Mouse (Mus musculus) heart, embryonic 14.5 days (tissue): ENCODE data around the gene H2-Eb1. TPM values are rescaled to one million over a fixed set of nuclear protein-coding genes. Genes with fewer than 3 reads are reported as not detected.

Source experiments
- ATAC-seq: fragments of 200-750 bp; cut with Nextera tagmentation; 2 replicates; pipeline ENCODE4 v1.8.0; 2017; ENCODE audit warnings: low read depth, moderate TSS enrichment; ENCODE audit not compliant: insufficient number of reproducible peaks, insufficient read depth, low FRiP score
- H3K27ac ChIP-seq, 2 experiments: fragments of 200-500 bp in 1 of 2; fragments of 300-500 bp in 1 of 2; sonication (generic) in 1 of 2; replicated peaks in 1 of 2; 2 replicates each; pipeline ENCODE4 v1.5.1; 2012 to 2014; ENCODE audit warnings: low read depth in 2 of 2, low read length in 2 of 2, control low read depth in 1 of 2, mild to moderate bottlenecking in 1 of 2, mixed read lengths in 1 of 2; ENCODE audit not compliant: control insufficient read depth in 1 of 2, insufficient read depth in 1 of 2
- H3K27me3 ChIP-seq: fragments of 300-500 bp; sonication (generic); 2 replicates; pipeline ENCODE4 v1.6.1; 2014; ENCODE audit warnings: mild to moderate bottlenecking, low read length, control low read depth; ENCODE audit not compliant: control insufficient read depth, insufficient read depth
- H3K36me3 ChIP-seq: fragments of 300-500 bp; sonication (generic); 2 replicates; pipeline ENCODE4 v1.6.1; 2014; ENCODE audit warnings: mild to moderate bottlenecking, control low read depth, low read length, mixed read lengths; ENCODE audit not compliant: control insufficient read depth, insufficient read depth
- H3K4me1 ChIP-seq, 2 experiments: fragments of 200-500 bp in 1 of 2; fragments of 300-500 bp in 1 of 2; sonication (generic) in 1 of 2; 2 replicates each; pipeline ENCODE4 v1.6.1; 2012 to 2014; ENCODE audit warnings: low read length in 2 of 2, control low read depth in 1 of 2, mixed read lengths in 1 of 2; ENCODE audit not compliant: control insufficient read depth in 2 of 2, insufficient read depth in 2 of 2
- H3K4me2 ChIP-seq: fragments of 300-500 bp; sonication (generic); 2 replicates; pipeline ENCODE4 v1.6.1; 2014; ENCODE audit warnings: mild to moderate bottlenecking, low read length
- H3K4me3 ChIP-seq, 2 experiments: fragments of 200-500 bp in 1 of 2; fragments of 300-500 bp in 1 of 2; sonication (generic) in 1 of 2; 2 replicates each; pipeline ENCODE4 v1.5.1; 2012 to 2014; ENCODE audit warnings: low read length in 2 of 2, mild to moderate bottlenecking in 2 of 2, control low read depth in 1 of 2, low read depth in 1 of 2, moderate library complexity in 1 of 2; ENCODE audit not compliant: control insufficient read depth in 1 of 2, insufficient read depth in 1 of 2
- H3K9ac ChIP-seq: fragments of 300-500 bp; sonication (generic); 2 replicates; pipeline ENCODE4 v1.6.1; 2014; ENCODE audit warnings: mild to moderate bottlenecking, low read length
- H3K9me3 ChIP-seq: fragments of 300-500 bp; sonication (generic); 2 replicates; pipeline ENCODE4 v1.6.1; 2016; ENCODE audit warnings: low read length, control low read depth; ENCODE audit not compliant: control insufficient read depth
- WGBS: fragments of 180-500 bp; shearing (Covaris S2); extraction: QIAGEN DNeasy Blood & Tissue Kit; methylation state at CpG from one replicate; pipeline ENCODE4 v1.1.7; 2014; 5-methylcytosine and 5-hydroxymethylcytosine counted together
- polyA plus RNA-seq: library from polyadenylated mRNA; unstranded; fragments of >200 nt; fragmentation: Nextera tagmentation; extraction: Ambion mirVana; gene quantifications from 2 replicates; pipeline ENCODE4 v1.2.1, GENCODE M21; 2014

Gene H2-Eb1
- polyA plus RNA-seq, 1 experiment from 2014 or later: 2.6 TPM

- Histone ChIP-seq H3K27me3 (no peaks in the 10 kb centered on the region), H3K9me3 (no peaks in the 10 kb centered on the region), H3K27ac (no peak overlapping the region), H3K36me3 (no peaks in the 10 kb centered on the region), H3K4me1 (peaks cover 2 to 3% of the 10 kb centered on the region in 2 experiments; a peak in 2 of 4 replicates), H3K4me3 (no peak overlapping the region), H3K9ac (no peak overlapping the region), H3K4me2 (no peak overlapping the region)
- peak; percentile 66; the same call in 1 of the 2 replicates for ATAC-seq
- 16% methylated on average over 8 of the region's 8 CpGs for WGBS
These were observed 14.1 kb upstream of the H2-Eb1 start for GRCm38 (mm10) chr17:34291609-34292008.

- H3K9ac ChIP-seq: no peak overlapping the region
- H3K9me3 ChIP-seq: no peaks in the 10 kb centered on the region
- H3K36me3 ChIP-seq: no peaks in the 10 kb centered on the region
- ATAC-seq: no peak
- H3K27ac ChIP-seq: no peak overlapping the region
- H3K4me1 ChIP-seq: peaks cover 2 to 3% of the 10 kb centered on the region in 2 experiments; a peak in 2 of 4 replicates
- no peak overlapping the region for H3K4me3 ChIP-seq
- H3K4me2 ChIP-seq: no peak overlapping the region
- WGBS: 83% methylated on average over 4 of the region's 4 CpGs
- no peaks in the 10 kb centered on the region for H3K27me3 ChIP-seq
These were observed 13.1 kb upstream of the H2-Eb1 start for GRCm38 (mm10) chr17:34292570-34292969.

- Histone ChIP-seq H3K9me3 (no peaks in the 10 kb centered on the region), H3K4me1 (peaks cover 2 to 3% of the 10 kb centered on the region in 2 experiments; a peak in 2 of 4 replicates), H3K27me3 (no peaks in the 10 kb centered on the region), H3K4me3 (no peak overlapping the region), H3K27ac (no peak overlapping the region), H3K36me3 (no peaks in the 10 kb centered on the region), H3K4me2 (no peak overlapping the region), H3K9ac (no peak overlapping the region)
- ATAC-seq: no peak
- WGBS: 53% methylated on average over 2 of the region's 2 CpGs
These were observed 12.1 kb upstream of the H2-Eb1 start for GRCm38 (mm10) chr17:34293533-34293932.

GRCm38 (mm10) chr17:34294249-34294648 is 11.4 kb upstream of the H2-Eb1 start:
- 61% methylated on average over 4 of the region's 4 CpGs for WGBS
- no peaks in the 10 kb centered on the region for H3K9me3 ChIP-seq
- no peak overlapping the region for H3K4me2 ChIP-seq
- no peak overlapping the region for H3K9ac ChIP-seq
- no peak overlapping the region for H3K27ac ChIP-seq
- no peaks in the 10 kb centered on the region for H3K36me3 ChIP-seq
- H3K4me3 ChIP-seq: no peak overlapping the region
- no peak for ATAC-seq
- H3K4me1 ChIP-seq: peaks cover 2 to 3% of the 10 kb centered on the region in 2 experiments; a peak in 2 of 4 replicates
- no peaks in the 10 kb centered on the region for H3K27me3 ChIP-seq

- peaks cover 2 to 3% of the 10 kb centered on the region in 2 experiments; a peak in 2 of 4 replicates for H3K4me1 ChIP-seq
- no peak for ATAC-seq
These were observed 10.4 kb upstream of the H2-Eb1 start for GRCm38 (mm10) chr17:34295307-34295706.

GRCm38 (mm10) chr17:34295891-34296794 is 9.5 kb upstream of the H2-Eb1 start:
- Histone ChIP-seq H3K4me3 (peak overlapping the region; percentile 16 to 20; a peak in 3 of 4 replicates), H3K4me2 (peak overlapping the region; percentile 53), H3K9me3 (no peaks in the 10 kb centered on the region), H3K36me3 (no peaks in the 10 kb centered on the region), H3K9ac (no peak overlapping the region), H3K4me1 (peaks cover 2 to 3% of the 10 kb centered on the region in 2 experiments; a peak in 2 of 4 replicates), H3K27ac (no peak overlapping the region), H3K27me3 (no peaks in the 10 kb centered on the region)
- no peak for ATAC-seq
- 23% methylated on average over 23 of the region's 23 CpGs for WGBS

More at GRCm38 (mm10) chr17:34295307-34295706, 10.4 kb upstream of the H2-Eb1 start:
- Histone ChIP-seq H3K4me2 (no peak overlapping the region), H3K9me3 (no peaks in the 10 kb centered on the region), H3K4me3 (no peak overlapping the region), H3K27me3 (no peaks in the 10 kb centered on the region), H3K36me3 (no peaks in the 10 kb centered on the region), H3K27ac (no peak overlapping the region), H3K9ac (no peak overlapping the region)

- no peak for ATAC-seq
- H3K4me3 ChIP-seq: no peak overlapping the region
These were observed 6.3 kb upstream of the H2-Eb1 start for GRCm38 (mm10) chr17:34299356-34299755.

More at GRCm38 (mm10) chr17:34299356-34299755, 6.3 kb upstream of the H2-Eb1 start:
- Histone ChIP-seq H3K36me3 (no peaks in the 10 kb centered on the region), H3K9ac (no peak overlapping the region), H3K9me3 (no peaks in the 10 kb centered on the region), H3K4me1 (peaks cover 2 to 3% of the 10 kb centered on the region in 2 experiments; a peak in 2 of 4 replicates), H3K4me2 (no peak overlapping the region), H3K27ac (no peak overlapping the region), H3K27me3 (no peaks in the 10 kb centered on the region)
- 61% methylated on average over 3 of the region's 3 CpGs for WGBS
